Mouse (Mus musculus) adrenal gland, adult 2 months (tissue): ENCODE results near the gene Mex3d. TPM values are rescaled to one million over a fixed set of nuclear protein-coding genes. Genes with fewer than 3 reads are reported as not detected.
A peak's percentile ranks its signal among the peaks of the same experiment; 100 is the strongest.

Experiments
- DNase-seq: peaks from one replicate; pipeline ENCODE4 v3.0.0; 2021
- polyA plus RNA-seq: library from polyadenylated mRNA; depleted of rRNA; stranded (reverse); fragments of >200 nt; gene quantifications from 2 replicates; pipeline ENCODE4 v1.2.3, GENCODE M21; 2012
- total RNA-seq, 2 experiments: library from RNA; stranded (reverse); gene quantifications; 2 replicates each; pipeline ENCODE4 v1.2.3; 2021

The Mex3d gene
- total and polyA plus RNA-seq, 3 experiments = 19.2 to 60.7 (median 19.5) TPM

GRCm38 (mm10) chr10:80412656-80413541 is 25.4 kb upstream of the Mex3d start:
- peak; percentile 51 for DNase-seq

- DNase-seq = no peak
These were observed 20.5 kb upstream of the Mex3d start for GRCm38 (mm10) chr10:80407924-80408323.

- DNase-seq = peak; percentile 95
These were observed 19.4 kb upstream of the Mex3d start, which contains the start of gene Uqcr11 for GRCm38 (mm10) chr10:80406684-80407501. Uqcr11 (minus strand) TSS chr10:80406830.

GRCm38 (mm10) chr10:80405481-80406173 is 18.2 kb upstream of the Mex3d start:
- DNase-seq = no peak

GRCm38 (mm10) chr10:80403044-80403692 is 15.7 kb upstream of the Mex3d start:
- DNase-seq = peak; percentile 90

GRCm38 (mm10) chr10:80400704-80401161 is 13.3 kb upstream of the Mex3d start:
- no peak for DNase-seq

- no peak for DNase-seq
These were observed 12.7 kb upstream of the Mex3d start for GRCm38 (mm10) chr10:80399973-80400703.

GRCm38 (mm10) chr10:80399191-80399972 is 11.9 kb upstream of the Mex3d start, which contains the start of gene Mbd3:
Mbd3 (minus strand) TSS chr10:80399550.
- DNase-seq = peak; percentile 100

- peak; percentile 99 for DNase-seq
These were observed 11.3 kb upstream of the Mex3d start for GRCm38 (mm10) chr10:80398719-80399190.

GRCm38 (mm10) chr10:80398174-80398535 is 10.7 kb upstream of the Mex3d start:
- DNase-seq = no peak

GRCm38 (mm10) chr10:80397524-80398173 is 10.2 kb upstream of the Mex3d start:
- DNase-seq = no peak

- DNase-seq = no peak
These were observed 9.5 kb upstream of the Mex3d start for GRCm38 (mm10) chr10:80396822-80397523.

GRCm38 (mm10) chr10:80395025-80395627 is 7.7 kb upstream of the Mex3d start:
- no peak for DNase-seq

GRCm38 (mm10) chr10:80392687-80393086 is 5.2 kb upstream of the Mex3d start:
- no peak for DNase-seq

- DNase-seq = no peak
These were observed 3.2 kb upstream of the Mex3d start for GRCm38 (mm10) chr10:80390697-80391096.

- DNase-seq = peak; percentile 33
These were observed 1.8 kb upstream of the Mex3d start for GRCm38 (mm10) chr10:80389185-80389708.

GRCm38 (mm10) chr10:80388731-80389130 is 1.3 kb upstream of the Mex3d start:
- no peak for DNase-seq
